Mouse (Mus musculus) stomach, embryonic 16.5 days (tissue): Measurements from ENCODE around the gene Rpl41. TPM values are rescaled to one million over a fixed set of nuclear protein-coding genes. Genes with fewer than 3 reads are reported as not detected.
A peak's percentile ranks its signal among the peaks of the same experiment; 100 is the strongest.

ENCODE experiments used
- ATAC-seq: fragments of 200-750 bp; cut with Nextera tagmentation; 2 replicates; pipeline ENCODE4 v1.8.0; 2017; ENCODE audit warnings: moderate number of reproducible peaks, moderate TSS enrichment; ENCODE audit not compliant: insufficient read depth, low FRiP score
- H3K27ac ChIP-seq: fragments of 300-500 bp; sonication (generic); 2 replicates; pipeline ENCODE4 v1.5.1; 2014; ENCODE audit warnings: low read length
- H3K27me3 ChIP-seq: fragments of 300-500 bp; sonication (generic); 2 replicates; pipeline ENCODE4 v1.6.1; 2014; ENCODE audit warnings: low read length, control low read depth, mixed read lengths; ENCODE audit not compliant: control insufficient read depth, insufficient read depth
- H3K36me3 ChIP-seq: fragments of 300-500 bp; sonication (generic); 2 replicates; pipeline ENCODE4 v1.6.1; 2014; ENCODE audit warnings: low read length; ENCODE audit not compliant: control insufficient read depth, insufficient read depth
- H3K4me1 ChIP-seq: fragments of 300-500 bp; sonication (generic); 2 replicates; pipeline ENCODE4 v1.6.1; 2014; ENCODE audit warnings: low read length, control low read depth, mixed read lengths; ENCODE audit not compliant: control insufficient read depth, insufficient read depth
- H3K4me2 ChIP-seq: fragments of 300-500 bp; sonication (generic); 2 replicates; pipeline ENCODE4 v1.6.1; 2014; ENCODE audit warnings: low read depth, low read length, mixed read lengths
- H3K4me3 ChIP-seq: fragments of 300-500 bp; sonication (generic); replicated peaks from 2 replicates; pipeline ENCODE4 v1.5.1; 2014; ENCODE audit warnings: mild to moderate bottlenecking, low read length
- H3K9ac ChIP-seq: fragments of 300-500 bp; sonication (generic); 2 replicates; pipeline ENCODE4 v1.6.1; 2014; ENCODE audit warnings: low read length
- H3K9me3 ChIP-seq: fragments of 300-500 bp; sonication (generic); replicated peaks from 2 replicates; pipeline ENCODE4 v1.6.1; 2016; ENCODE audit warnings: low read length, control low read depth; ENCODE audit not compliant: control insufficient read depth
- WGBS: fragments of 180-500 bp; shearing (Covaris S2); extraction: QIAGEN DNeasy Blood & Tissue Kit; methylation state at CpG from one replicate; pipeline ENCODE4 v1.1.7; 2014; 5-methylcytosine and 5-hydroxymethylcytosine counted together
- polyA plus RNA-seq: library from polyadenylated mRNA; unstranded; fragments of >200 nt; fragmentation: Nextera tagmentation; extraction: Ambion mirVana; gene quantifications from 2 replicates; pipeline ENCODE4 v1.2.1, GENCODE M21; 2015

The Rpl41 gene
- polyA plus RNA-seq: 3,732 and 3,890 TPM in 2 replicates

GRCm38 (mm10) chr10:128548947-128549681 lies at the start of gene Rpl41:
Rpl41 (minus strand) TSS chr10:128549305.
- under 1% methylated on average over 31 of the region's 31 CpGs for WGBS
- Histone ChIP-seq H3K27ac (peak within 1 kb of the TSS; percentile 88), H3K36me3 (peaks cover 10% of the 10 kb centered on the region), H3K27me3 (no peaks in the 10 kb centered on the region), H3K9ac (peak within 1 kb of the TSS; percentile 96), H3K4me1 (peaks cover 6% of the 10 kb centered on the region; the same call in 1 of the 2 replicates), H3K4me2 (peak within 1 kb of the TSS; percentile 82), H3K9me3 (no peaks in the 10 kb centered on the region), H3K4me3 (peak within 1 kb of the TSS; percentile 67)
- peak; percentile 92 for ATAC-seq

GRCm38 (mm10) chr10:128598476-128598875 lies 49.4 kb upstream of the Rpl41 start:
- 23% methylated on average over 2 of the region's 2 CpGs for WGBS
- H3K4me1 ChIP-seq: no peaks in the 10 kb centered on the region
- no peaks in the 10 kb centered on the region for H3K27me3 ChIP-seq
- no peaks in the 10 kb centered on the region for H3K9me3 ChIP-seq
- H3K4me2 ChIP-seq: no peak overlapping the region
- no peak overlapping the region for H3K4me3 ChIP-seq
- no peak overlapping the region for H3K9ac ChIP-seq
- H3K27ac ChIP-seq: no peak overlapping the region
- H3K36me3 ChIP-seq: no peaks in the 10 kb centered on the region
- no peak for ATAC-seq

GRCm38 (mm10) chr10:128592797-128593196 lies 43.7 kb upstream of the Rpl41 start:
- Histone ChIP-seq H3K27me3 (0 out of 2 replicates have a peak, but pooled peaks cover 12% of the 10 kb centered on the region), H3K4me2 (no peak overlapping the region), H3K9me3 (no peaks in the 10 kb centered on the region), H3K4me1 (no peaks in the 10 kb centered on the region), H3K4me3 (no peak overlapping the region), H3K36me3 (no peaks in the 10 kb centered on the region), H3K9ac (no peak overlapping the region), H3K27ac (no peak overlapping the region)
- no peak for ATAC-seq
- 75% methylated on average over 5 of the region's 5 CpGs for WGBS

GRCm38 (mm10) chr10:128591436-128591835 lies 42.3 kb upstream of the Rpl41 start:
- 76% methylated on average over 6 of the region's 6 CpGs for WGBS
- Histone ChIP-seq H3K27ac (no peak overlapping the region), H3K27me3 (0 out of 2 replicates have a peak, but pooled peaks cover 12% of the 10 kb centered on the region)

GRCm38 (mm10) chr10:128590193-128590690 lies 41.1 kb upstream of the Rpl41 start:
- no peaks in the 10 kb centered on the region for H3K9me3 ChIP-seq
- H3K4me3 ChIP-seq: peak overlapping the region; percentile 74
- 0 out of 2 replicates have a peak, but pooled peaks cover 12% of the 10 kb centered on the region for H3K27me3 ChIP-seq
- no peaks in the 10 kb centered on the region for H3K36me3 ChIP-seq
- H3K4me1 ChIP-seq: peaks cover 10% of the 10 kb centered on the region; the same call in 1 of the 2 replicates
- WGBS: under 1% methylated on average over 40 of the region's 43 CpGs
- ATAC-seq: peak; percentile 2; the same call in 1 of the 2 replicates
- H3K27ac ChIP-seq: peak overlapping the region; percentile 97
- H3K9ac ChIP-seq: peak overlapping the region; percentile 77
- H3K4me2 ChIP-seq: peak overlapping the region; percentile 97

More at GRCm38 (mm10) chr10:128591436-128591835, 42.3 kb upstream of the Rpl41 start:
- H3K4me1 ChIP-seq: 0 out of 2 replicates have a peak, but pooled peaks cover 4% of the 10 kb centered on the region
- no peak overlapping the region for H3K9ac ChIP-seq
- no peak overlapping the region for H3K4me3 ChIP-seq
- H3K9me3 ChIP-seq: no peaks in the 10 kb centered on the region
- no peaks in the 10 kb centered on the region for H3K36me3 ChIP-seq
- H3K4me2 ChIP-seq: no peak overlapping the region
- ATAC-seq: no peak

GRCm38 (mm10) chr10:128589464-128590192 lies 40.5 kb upstream of the Rpl41 start, which contains the start of gene Erbb3:
Erbb3 (minus strand) TSS chr10:128589652.
- Histone ChIP-seq H3K36me3 (no peaks in the 10 kb centered on the region), H3K4me1 (peaks cover 10% of the 10 kb centered on the region; the same call in 1 of the 2 replicates), H3K27ac (peak within 1 kb of the TSS; percentile 97), H3K9me3 (no peaks in the 10 kb centered on the region), H3K9ac (peak within 1 kb of the TSS; percentile 77), H3K4me3 (peak within 1 kb of the TSS; percentile 74), H3K4me2 (peak within 1 kb of the TSS; percentile 97), H3K27me3 (0 out of 2 replicates have a peak, but pooled peaks cover 12% of the 10 kb centered on the region)
- WGBS: under 1% methylated on average over 43 of the region's 43 CpGs
- ATAC-seq: peak; percentile 77

GRCm38 (mm10) chr10:128588775-128589463 lies 39.8 kb upstream of the Rpl41 start:
- 0 out of 2 replicates have a peak, but pooled peaks cover 12% of the 10 kb centered on the region for H3K27me3 ChIP-seq
- H3K4me1 ChIP-seq: peaks cover 13% of the 10 kb centered on the region; the same call in 1 of the 2 replicates
- peak overlapping the region; percentile 97 for H3K27ac ChIP-seq
- 3% methylated on average over 23 of the region's 23 CpGs for WGBS
- H3K4me3 ChIP-seq: peak overlapping the region; percentile 74
- H3K36me3 ChIP-seq: no peaks in the 10 kb centered on the region
- no peak for ATAC-seq
- H3K9ac ChIP-seq: peak overlapping the region; percentile 77
- no peaks in the 10 kb centered on the region for H3K9me3 ChIP-seq
- H3K4me2 ChIP-seq: peak overlapping the region; percentile 97

GRCm38 (mm10) chr10:128588136-128588535 lies 39.0 kb upstream of the Rpl41 start:
- peak overlapping the region; percentile 74 for H3K4me3 ChIP-seq
- 0 out of 2 replicates have a peak, but pooled peaks have one; percentile 0 for ATAC-seq
- peak overlapping the region; percentile 77 for H3K9ac ChIP-seq
- 50% methylated on average over 1 of the region's 1 CpGs for WGBS
- no peaks in the 10 kb centered on the region for H3K36me3 ChIP-seq
- peak overlapping the region; percentile 97 for H3K27ac ChIP-seq
- 0 out of 2 replicates have a peak, but pooled peaks cover 12% of the 10 kb centered on the region for H3K27me3 ChIP-seq
- no peaks in the 10 kb centered on the region for H3K9me3 ChIP-seq
- peak overlapping the region; percentile 97 for H3K4me2 ChIP-seq
- peaks cover 21% of the 10 kb centered on the region; the same call in 1 of the 2 replicates for H3K4me1 ChIP-seq
